Mouse (Mus musculus): ENCODE measurements around the gene Lsm10. TPM values are rescaled to one million over a fixed set of nuclear protein-coding genes. Genes with fewer than 3 reads are reported as not detected.

Lsm10 gene
- 41.9 and 46.6 TPM in 2 replicates for polyA plus RNA-seq (2016; fragmentation: Nextera tagmentation; extraction: Ambion mirVana)

DNA sequence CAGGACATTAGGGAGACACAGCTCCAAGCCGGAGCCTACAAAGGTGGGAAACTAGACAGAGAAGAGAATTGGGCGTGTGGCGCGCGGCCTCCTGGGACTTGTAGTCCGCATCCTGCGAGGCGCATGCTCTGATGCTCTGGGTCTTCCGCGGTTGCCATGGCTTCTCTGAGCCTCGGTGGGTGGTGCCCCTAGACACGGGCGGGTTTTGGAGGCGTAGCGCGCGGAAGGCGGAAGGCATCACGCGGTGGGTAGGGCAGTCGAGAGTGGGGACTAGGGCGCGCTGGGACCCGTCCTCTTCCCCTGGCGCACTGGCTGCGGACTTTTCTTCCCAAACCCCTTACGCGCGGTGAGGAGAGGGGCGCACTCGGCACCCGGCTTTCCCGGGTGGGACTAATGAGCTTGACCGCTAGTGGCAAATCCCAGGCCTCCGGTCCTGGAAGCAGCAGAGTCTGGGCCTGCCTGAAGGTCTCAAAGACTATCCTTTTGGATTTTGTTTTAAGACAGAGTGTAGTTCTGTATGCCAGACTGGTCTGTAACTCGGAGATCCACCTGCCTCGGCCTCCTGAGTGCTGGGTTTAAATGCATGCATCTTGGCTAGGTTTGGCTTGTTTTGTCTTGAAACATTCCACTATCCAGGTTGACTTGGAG, at the start of gene Lsm10:
Gene Lsm10, plus strand, starts transcription at position 160 of the 648 bp plus-strand sequence.
- H3K9me3 ChIP-seq = no peaks in the 10 kb centered on the region
- peak within 1 kb of the TSS; percentile 78 for H3K9ac ChIP-seq
- peak within 1 kb of the TSS; percentile 63 for H3K4me2 ChIP-seq
- peak; percentile 97 for ATAC-seq (ENCODE audit: low FRiP score)
- peaks cover 13% of the 10 kb centered on the region for H3K4me1 ChIP-seq
- H3K27ac ChIP-seq = peak within 1 kb of the TSS; percentile 72; the same call in 1 of the 2 replicates
- peaks cover 3% of the 10 kb centered on the region; the same call in 1 of the 2 replicates for H3K36me3 ChIP-seq (replicated peaks)
- no peaks in the 10 kb centered on the region for H3K27me3 ChIP-seq
- WGBS = 4% methylated on average over 37 of the region's 37 CpGs
- peak within 1 kb of the TSS; percentile 51 for H3K4me3 ChIP-seq (replicated peaks)

DNA sequence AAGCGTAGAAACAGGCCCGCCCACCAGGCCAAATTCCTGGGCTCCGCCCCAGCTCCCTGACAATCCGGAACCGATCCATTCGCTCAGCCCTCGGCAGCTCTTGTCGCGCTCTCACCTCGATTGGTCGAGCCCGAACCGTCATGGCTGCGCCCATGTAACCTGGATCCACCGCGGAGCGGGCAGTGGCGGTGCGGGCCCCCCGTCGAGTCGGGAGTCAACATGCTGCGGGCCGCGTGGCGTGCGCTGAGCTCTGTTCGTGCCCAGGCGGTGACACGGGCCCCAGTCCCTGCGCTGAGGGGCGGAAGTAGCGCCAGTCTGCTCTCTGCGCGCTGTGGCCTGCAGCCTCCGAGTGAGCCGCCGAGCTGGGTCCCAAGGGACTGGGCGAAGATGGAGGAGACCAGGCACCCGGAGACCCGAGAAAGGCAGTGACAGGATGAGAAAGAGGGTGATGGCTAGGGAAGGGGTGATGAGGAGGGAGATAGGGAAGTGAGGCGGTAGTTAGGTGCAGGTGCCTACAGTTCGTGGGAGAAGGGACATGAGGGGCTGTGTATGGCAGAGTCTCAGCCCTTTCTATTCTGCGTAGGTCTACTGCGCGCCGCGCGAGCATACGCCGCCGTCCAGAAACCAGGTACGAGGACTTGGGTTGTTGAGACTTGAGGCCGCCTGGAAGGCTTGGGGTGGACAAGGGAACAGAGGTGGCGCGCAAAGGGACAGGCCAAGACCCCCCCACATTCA, 49.4 kb upstream of the Lsm10 start, which contains the start of gene Mrps15:
Gene Mrps15, plus strand, starts transcription at position 75 of the 735 bp plus-strand sequence.
- Histone ChIP-seq H3K9me3 (no peaks in the 10 kb centered on the region), H3K9ac (peak within 1 kb of the TSS; percentile 89), H3K4me3 (replicated peaks) (peak within 1 kb of the TSS; percentile 83), H3K4me1 (peaks cover 15% of the 10 kb centered on the region), H3K27ac (peak within 1 kb of the TSS; percentile 74), H3K36me3 (replicated peaks) (peaks cover 26% of the 10 kb centered on the region), H3K4me2 (peak within 1 kb of the TSS; percentile 95), H3K27me3 (no peaks in the 10 kb centered on the region)
- under 1% methylated on average over 56 of the region's 56 CpGs for WGBS
- peak; percentile 95 for ATAC-seq (ENCODE audit: low FRiP score)

GRCm38 (mm10) chr4:126051617-126052016, 44.8 kb upstream of the Lsm10 start:
- Histone ChIP-seq H3K36me3 (replicated peaks) (peaks cover 61% of the 10 kb centered on the region), H3K4me3 (replicated peaks) (no peak overlapping the region), H3K4me1 (peaks cover 15% of the 10 kb centered on the region), H3K9me3 (no peaks in the 10 kb centered on the region), H3K27me3 (no peaks in the 10 kb centered on the region), H3K9ac (no peak overlapping the region), H3K4me2 (no peak overlapping the region), H3K27ac (no peak overlapping the region)
- ATAC-seq (ENCODE audit: low FRiP score) = no peak
- 92% methylated on average over 7 of the region's 7 CpGs for WGBS

DNA sequence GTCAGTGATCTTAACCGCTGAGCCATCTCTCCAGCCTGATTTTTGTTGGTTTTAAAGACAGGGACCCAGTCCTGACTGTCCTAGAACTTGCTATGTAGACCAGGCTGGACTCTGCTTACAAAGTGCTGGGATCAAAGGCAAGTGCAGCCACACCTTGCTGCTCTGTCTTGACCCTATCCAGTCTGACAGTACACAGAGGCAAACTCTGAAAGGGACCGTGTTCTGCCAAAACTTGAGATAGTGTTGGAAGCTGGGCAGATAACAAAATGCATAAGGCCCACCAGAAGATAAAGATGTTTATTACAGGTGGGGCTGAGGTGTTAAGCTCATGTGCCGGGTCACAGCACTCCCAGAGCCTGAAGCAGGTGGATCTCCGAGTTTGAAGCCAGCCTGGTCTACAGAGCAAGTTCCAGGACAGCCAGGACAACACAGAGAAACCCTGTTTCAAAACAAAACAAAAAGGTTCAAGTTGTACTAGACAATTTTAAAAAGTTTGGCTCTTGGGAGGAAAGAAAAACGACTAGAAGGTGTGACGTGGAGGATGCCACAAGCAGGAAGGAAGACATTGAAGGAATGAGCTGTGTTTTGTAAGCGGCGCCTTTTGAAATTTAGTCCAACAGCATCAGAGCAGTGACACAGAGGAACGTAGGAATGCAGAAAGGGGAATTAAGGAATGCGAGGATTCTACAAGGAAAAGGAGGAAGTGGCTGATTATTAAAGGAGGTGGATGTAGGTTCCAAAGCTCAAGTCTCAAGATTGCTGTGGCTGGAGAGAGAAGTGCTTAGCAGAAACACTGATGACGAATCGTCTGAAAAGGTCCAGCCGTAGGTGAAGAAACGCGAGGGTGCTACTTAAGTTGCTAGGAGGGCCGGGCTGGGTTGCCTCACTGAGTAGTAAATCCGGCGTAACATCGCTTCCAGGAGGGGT, 39.0 kb upstream of the Lsm10 start:
- Histone ChIP-seq H3K4me1 (peaks cover 19% of the 10 kb centered on the region), H3K27ac (no peak overlapping the region), H3K9me3 (no peaks in the 10 kb centered on the region), H3K4me3 (replicated peaks) (peak overlapping the region; percentile 66), H3K36me3 (replicated peaks) (peaks cover 34% of the 10 kb centered on the region), H3K27me3 (no peaks in the 10 kb centered on the region), H3K9ac (peak overlapping the region; percentile 56), H3K4me2 (peak overlapping the region; percentile 82)
- ATAC-seq (ENCODE audit: low FRiP score) = no peak
- WGBS = 16% methylated on average over 19 of the region's 19 CpGs

GRCm38 (mm10) chr4:126058134-126058996, 38.1 kb upstream of the Lsm10 start, which contains the start of gene Oscp1:
Gene Oscp1 (plus strand): TSS chr4:126058565.
- no peaks in the 10 kb centered on the region for H3K27me3 ChIP-seq
- WGBS = under 1% methylated on average over 57 of the region's 57 CpGs
- peak; percentile 100 for ATAC-seq (ENCODE audit: low FRiP score)
- peaks cover 19% of the 10 kb centered on the region for H3K4me1 ChIP-seq
- peak within 1 kb of the TSS; percentile 61 for H3K27ac ChIP-seq
- no peaks in the 10 kb centered on the region for H3K9me3 ChIP-seq
- H3K4me2 ChIP-seq = peak within 1 kb of the TSS; percentile 82
- peak within 1 kb of the TSS; percentile 72 for H3K9ac ChIP-seq
- peak within 1 kb of the TSS; percentile 66 for H3K4me3 ChIP-seq (replicated peaks)
- peaks cover 29% of the 10 kb centered on the region for H3K36me3 ChIP-seq (replicated peaks)

GRCm38 (mm10) chr4:126058997-126059362, 37.4 kb upstream of the Lsm10 start:
- Histone ChIP-seq H3K4me1 (peaks cover 19% of the 10 kb centered on the region), H3K27me3 (no peaks in the 10 kb centered on the region), H3K4me3 (replicated peaks) (peak overlapping the region; percentile 66), H3K9ac (peak overlapping the region; percentile 72), H3K9me3 (no peaks in the 10 kb centered on the region), H3K27ac (no peak overlapping the region), H3K4me2 (peak overlapping the region; percentile 82), H3K36me3 (replicated peaks) (peaks cover 24% of the 10 kb centered on the region)
- ATAC-seq (ENCODE audit: low FRiP score) = no peak
- WGBS = 41% methylated on average over 9 of the region's 9 CpGs

DNA sequence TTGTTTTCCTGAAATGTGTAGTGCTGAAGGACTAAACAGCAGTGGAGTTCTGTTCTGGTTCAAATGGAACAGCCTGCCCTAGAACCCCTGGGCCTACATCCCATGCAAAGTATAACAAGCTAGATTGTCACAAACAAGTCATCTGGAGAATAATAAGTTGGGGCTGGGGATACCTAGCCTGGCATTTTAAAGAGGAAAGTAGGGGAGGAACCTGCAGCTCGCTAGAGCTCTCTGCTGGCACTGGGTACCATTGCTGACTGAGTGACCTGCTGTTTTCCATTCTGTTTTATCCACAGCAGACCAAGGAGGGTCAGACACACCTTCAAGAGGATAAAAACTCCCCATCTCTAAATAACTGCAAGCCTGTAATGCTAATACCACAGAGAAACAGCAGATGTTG, 33.6 kb upstream of the Lsm10 start:
- no peak overlapping the region for H3K4me2 ChIP-seq
- 56% methylated on average over 1 of the region's 1 CpGs for WGBS
- no peak overlapping the region for H3K9ac ChIP-seq
- H3K27me3 ChIP-seq = no peaks in the 10 kb centered on the region
- no peak overlapping the region for H3K27ac ChIP-seq
- H3K4me1 ChIP-seq = peaks cover 11% of the 10 kb centered on the region
- ATAC-seq (ENCODE audit: low FRiP score) = no peak
- H3K36me3 ChIP-seq (replicated peaks) = 0 out of 2 replicates have a peak, but pooled peaks cover 3% of the 10 kb centered on the region
- no peaks in the 10 kb centered on the region for H3K9me3 ChIP-seq
- H3K4me3 ChIP-seq (replicated peaks) = no peak overlapping the region

GRCm38 (mm10) chr4:126065241-126065640, 31.2 kb upstream of the Lsm10 start:
- no peaks in the 10 kb centered on the region for H3K27me3 ChIP-seq
- no peak overlapping the region for H3K4me2 ChIP-seq
- H3K36me3 ChIP-seq (replicated peaks) = 0 out of 2 replicates have a peak, but pooled peaks cover 3% of the 10 kb centered on the region
- no peak overlapping the region for H3K4me3 ChIP-seq (replicated peaks)
- H3K4me1 ChIP-seq = no peaks in the 10 kb centered on the region
- 87% methylated on average over 7 of the region's 7 CpGs for whole genome bisulfite sequencing
- no peaks in the 10 kb centered on the region for H3K9me3 ChIP-seq
- no peak overlapping the region for H3K27ac ChIP-seq
- no peak overlapping the region for H3K9ac ChIP-seq
- no peak for ATAC-seq (ENCODE audit: low FRiP score)

DNA sequence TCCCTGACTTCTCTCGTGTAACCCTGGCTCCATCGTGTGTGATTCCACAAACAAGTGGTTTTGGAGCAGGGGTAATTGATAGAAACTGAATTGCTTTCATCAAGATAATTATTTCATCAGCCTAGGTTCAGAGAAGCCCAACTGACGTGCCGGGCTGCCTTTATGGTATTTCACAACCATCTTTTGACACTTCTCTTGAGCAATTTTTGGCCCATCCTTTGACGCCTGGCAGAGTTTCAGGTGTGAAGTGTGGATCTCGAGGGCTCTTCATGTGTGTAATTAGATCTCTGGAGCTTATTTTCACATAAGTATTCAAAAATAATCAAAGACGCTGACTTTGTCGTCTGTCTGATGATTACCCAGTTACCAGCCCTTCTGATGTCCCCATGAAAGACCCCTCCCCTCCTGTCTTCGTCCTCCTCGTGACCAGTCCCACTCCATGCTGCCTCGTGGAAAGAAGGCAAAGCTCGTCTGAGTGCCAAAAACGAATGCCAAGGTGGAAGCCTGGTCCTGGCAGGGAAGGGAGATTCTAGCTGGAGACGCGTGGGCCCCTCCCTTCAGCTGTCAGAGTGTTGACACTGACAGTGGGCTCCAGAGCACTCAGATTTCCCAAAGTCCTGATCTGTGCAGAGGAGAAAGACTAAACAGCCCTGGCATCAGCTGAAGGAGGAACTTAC, 28.9 kb upstream of the Lsm10 start:
- Histone ChIP-seq H3K9me3 (no peaks in the 10 kb centered on the region), H3K4me1 (no peaks in the 10 kb centered on the region), H3K27me3 (no peaks in the 10 kb centered on the region), H3K4me3 (replicated peaks) (no peak overlapping the region), H3K36me3 (replicated peaks) (0 out of 2 replicates have a peak, but pooled peaks cover 3% of the 10 kb centered on the region), H3K9ac (no peak overlapping the region), H3K27ac (no peak overlapping the region), H3K4me2 (no peak overlapping the region)
- WGBS = 81% methylated on average over 15 of the region's 15 CpGs
- ATAC-seq (ENCODE audit: low FRiP score) = no peak

GRCm38 (mm10) chr4:126068842-126069241, 27.6 kb upstream of the Lsm10 start:
- H3K9me3 ChIP-seq = no peaks in the 10 kb centered on the region
- H3K27ac ChIP-seq = no peak overlapping the region
- WGBS = 87% methylated on average over 6 of the region's 6 CpGs
- H3K36me3 ChIP-seq (replicated peaks) = no peaks in the 10 kb centered on the region
- H3K4me1 ChIP-seq = no peaks in the 10 kb centered on the region
- no peak overlapping the region for H3K4me2 ChIP-seq
- H3K9ac ChIP-seq = no peak overlapping the region
- no peak for ATAC-seq (ENCODE audit: low FRiP score)
- H3K4me3 ChIP-seq (replicated peaks) = no peak overlapping the region
- H3K27me3 ChIP-seq = no peaks in the 10 kb centered on the region

- 84% methylated on average over 6 of the region's 6 CpGs for WGBS
- H3K4me2 ChIP-seq = no peak overlapping the region
- no peak overlapping the region for H3K4me3 ChIP-seq (replicated peaks)
- H3K9me3 ChIP-seq = no peaks in the 10 kb centered on the region
- H3K27me3 ChIP-seq = no peaks in the 10 kb centered on the region
- H3K4me1 ChIP-seq = no peaks in the 10 kb centered on the region
- ATAC-seq (ENCODE audit: low FRiP score) = no peak
- no peak overlapping the region for H3K27ac ChIP-seq
- no peak overlapping the region for H3K9ac ChIP-seq
- H3K36me3 ChIP-seq (replicated peaks) = peaks cover 6% of the 10 kb centered on the region
These were observed 18.6 kb upstream of the Lsm10 start for GRCm38 (mm10) chr4:126077833-126078232.

Data from forebrain, embryonic 12.5 days (tissue).